Comparison of ENCODE assay signal across 7 mouse cellular contexts in genomic region chr10:93159651-93160496, GRCm38 (mm10). TPM values are rescaled to one million over a fixed set of nuclear protein-coding genes. Genes with fewer than 3 reads are reported as not detected.
DNase-seq lines count a peak whose midpoint lies in the region; ATAC-seq lines count a peak whose summit lies in the region.

No protein-coding gene starts in this region.

- no peak for DNase-seq in neural tube, embryonic 11.5 days (ENCODE audit: low spot score)
- no peak for DNase-seq in neural tube, embryonic 10.5 days (ENCODE audit: extremely low spot score, low spot score)
- no peak for DNase-seq in limb, embryonic 11.5 days (ENCODE audit: low spot score)
- no peak for DNase-seq in ovary, postnatal 14 days (ENCODE audit: low spot score)
- DNase-seq in adrenal gland, postnatal 36 days = no peak

- ATAC-seq in neural tube, embryonic 11.5 days (ENCODE audit: insufficient read depth, low FRiP score, low TSS enrichment) = no peak
- peak; percentile 10 for ATAC-seq in erythroblast, adult 5-6 weeks (replicated peaks; ENCODE audit: low FRiP score, poor library complexity, severe bottlenecking)
- peak; percentile 77 for ATAC-seq in limb, embryonic 11.5 days (ENCODE audit: insufficient number of reproducible peaks, low FRiP score, low TSS enrichment, low read depth)
- peak; percentile 64 for ATAC-seq in neural tube, embryonic 15.5 days (ENCODE audit: low FRiP score)

- WGBS in neural tube, embryonic 11.5 days = 27% methylated on average over 17 of the region's 17 CpGs
- WGBS in limb, embryonic 11.5 days = 27% methylated on average over 17 of the region's 17 CpGs
- 26% methylated on average over 17 of the region's 17 CpGs for WGBS in neural tube, embryonic 15.5 days

- H3K4me2 ChIP-seq in neural tube, embryonic 11.5 days (ENCODE audit: low read depth) = peak overlapping the region; percentile 43
- H3K4me2 ChIP-seq in limb, embryonic 11.5 days (ENCODE audit: low read depth, severe bottlenecking) = peak overlapping the region; percentile 44
- H3K4me2 ChIP-seq in neural tube, embryonic 15.5 days = peak overlapping the region; percentile 67

- H3K4me3 ChIP-seq in neural tube, embryonic 11.5 days (ENCODE audit: low read depth, low read length) = peak overlapping the region; percentile 78
- peak overlapping the region; percentile 96 for H3K4me3 ChIP-seq in limb, embryonic 11.5 days (ENCODE audit: low read depth, low read length)
- peak overlapping the region; percentile 97 for H3K4me3 ChIP-seq in neural tube, embryonic 15.5 days (replicated peaks)

- peaks cover 6% of the 10 kb centered on the region; the same call in 1 of the 2 replicates for H3K4me1 ChIP-seq in neural tube, embryonic 11.5 days (ENCODE audit: control insufficient read depth, insufficient read depth, low read length)
- 0 out of 2 replicates have a peak, but pooled peaks cover 3% of the 10 kb centered on the region for H3K4me1 ChIP-seq in limb, embryonic 11.5 days (ENCODE audit: control insufficient read depth, insufficient read depth, low read length)
- peaks cover 22% of the 10 kb centered on the region for H3K4me1 ChIP-seq in neural tube, embryonic 15.5 days

- H3K27ac ChIP-seq in neural tube, embryonic 11.5 days (ENCODE audit: low read depth, low read length) = no peak overlapping the region
- no peak overlapping the region for H3K27ac ChIP-seq in limb, embryonic 11.5 days (replicated peaks; ENCODE audit: low read depth, low read length)
- peak overlapping the region; percentile 99 for H3K27ac ChIP-seq in neural tube, embryonic 15.5 days (replicated peaks)

- H3K27me3 ChIP-seq in neural tube, embryonic 11.5 days (ENCODE audit: control insufficient read depth, insufficient read depth, low read length) = no peaks in the 10 kb centered on the region
- no peaks in the 10 kb centered on the region for H3K27me3 ChIP-seq in limb, embryonic 11.5 days (ENCODE audit: control insufficient read depth, insufficient read depth, low read length)
- H3K27me3 ChIP-seq in neural tube, embryonic 15.5 days (replicated peaks) = no peaks in the 10 kb centered on the region

- peak overlapping the region; percentile 98 for H3K9ac ChIP-seq in neural tube, embryonic 11.5 days (ENCODE audit: low read length)
- no peak overlapping the region for H3K9ac ChIP-seq in limb, embryonic 11.5 days (ENCODE audit: low read length)
- no peak overlapping the region; the same call in 1 of the 2 replicates for H3K9ac ChIP-seq in neural tube, embryonic 15.5 days (replicated peaks)

- H3K9me3 ChIP-seq in neural tube, embryonic 11.5 days (ENCODE audit: control insufficient read depth, low read length) = no peaks in the 10 kb centered on the region
- H3K9me3 ChIP-seq in limb, embryonic 11.5 days (ENCODE audit: control insufficient read depth, low read length) = no peaks in the 10 kb centered on the region
- no peaks in the 10 kb centered on the region for H3K9me3 ChIP-seq in neural tube, embryonic 15.5 days (replicated peaks)

- no peaks in the 10 kb centered on the region for H3K36me3 ChIP-seq in neural tube, embryonic 11.5 days (ENCODE audit: control insufficient read depth, insufficient read depth, low read length)
- H3K36me3 ChIP-seq in limb, embryonic 11.5 days (ENCODE audit: control insufficient read depth, insufficient read depth, low read length) = no peaks in the 10 kb centered on the region
- no peaks in the 10 kb centered on the region for H3K36me3 ChIP-seq in neural tube, embryonic 15.5 days

RNA-seq across cellular contexts. Expression of gene Cdk17, which starts 0.8 kb away (rescaled TPM):
- polyA plus RNA-seq in neural tube, embryonic 11.5 days (2014; fragmentation: Nextera tagmentation; extraction: Ambion mirVana) = 37.3 and 39.7 TPM in 2 replicates
- 21.7 and 27.5 TPM in 2 replicates for total RNA-seq in erythroblast, adult 5-6 weeks (2015; ENCODE audit: low replicate concordance)
- 26.2 and 35.1 TPM in 2 replicates for total RNA-seq in erythroblast, adult 5-6 weeks (2017; ENCODE audit: low replicate concordance)
- polyA plus RNA-seq in limb, embryonic 11.5 days (2014; fragmentation: Nextera tagmentation; extraction: Ambion mirVana) = 19.2 and 24.7 TPM in 2 replicates
- polyA plus RNA-seq in neural tube, embryonic 15.5 days (2015; fragmentation: Nextera tagmentation; extraction: Ambion mirVana) = 39.5 and 41.2 TPM in 2 replicates
- 10 to 100 TPM; 24.1 to 25.7 TPM for total RNA-seq in adrenal gland, postnatal 36 days (2021)
